Mouse (Mus musculus) heart, postnatal 4 days (tissue): ENCODE results near the gene Rpp14. TPM values are rescaled to one million over a fixed set of nuclear protein-coding genes. Genes with fewer than 3 reads are reported as not detected.
"Not testable (repeated sequence)": the region's sequence is repeated elsewhere in the genome, so short reads cannot be mapped to it uniquely, and the experiment has no call there.

Experiments
- DNase-seq: peaks from one replicate; pipeline ENCODE4 v3.0.0; 2021
- total RNA-seq, 2 experiments: library from RNA; stranded (reverse); gene quantifications; 2 replicates each; pipeline ENCODE4 v1.2.3; 2021

Gene Rpp14
- total RNA-seq, 2 experiments from 2014 or later: 21.9 to 22.3 TPM

DNA sequence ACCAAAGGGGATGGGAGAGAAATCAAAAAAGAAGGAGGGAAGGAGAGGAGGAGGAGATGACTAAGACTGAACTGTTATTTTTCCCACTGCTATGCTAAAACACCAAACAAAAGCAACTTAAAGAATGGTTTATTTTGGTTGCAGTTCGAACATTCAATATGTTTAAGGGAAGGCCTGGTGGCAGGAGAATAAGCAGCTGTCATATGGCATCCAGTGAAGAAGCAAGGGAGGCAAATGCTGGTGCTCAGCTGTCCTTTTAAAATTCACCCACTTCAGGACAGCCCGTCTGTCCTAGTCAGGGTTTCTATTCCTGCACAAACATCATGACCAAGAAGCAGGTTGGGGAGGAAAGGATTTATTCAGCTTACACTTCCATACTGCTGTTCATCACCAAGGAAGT, 37.2 kb downstream of the Rpp14 start:
- no peak for DNase-seq

DNA sequence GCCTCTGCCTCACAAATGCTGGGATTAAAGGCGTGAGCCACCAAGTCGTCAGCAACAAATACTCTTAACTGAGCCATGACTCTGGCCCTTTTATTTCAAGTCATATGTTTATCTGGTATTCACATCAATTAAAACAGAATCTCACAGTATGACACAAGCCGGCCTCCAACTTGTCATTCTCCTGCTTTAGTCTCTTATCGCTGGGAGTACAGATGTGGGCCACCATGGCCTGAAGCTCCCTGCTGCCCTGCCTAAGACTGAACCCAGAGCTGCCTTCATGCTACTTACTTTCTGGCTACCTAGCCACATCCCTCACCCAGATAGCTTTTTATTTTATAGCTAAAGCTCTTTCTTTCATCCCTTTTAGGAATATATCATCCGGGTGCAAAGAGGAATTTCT, 39.3 kb downstream of the Rpp14 start:
- no peak for DNase-seq

DNA sequence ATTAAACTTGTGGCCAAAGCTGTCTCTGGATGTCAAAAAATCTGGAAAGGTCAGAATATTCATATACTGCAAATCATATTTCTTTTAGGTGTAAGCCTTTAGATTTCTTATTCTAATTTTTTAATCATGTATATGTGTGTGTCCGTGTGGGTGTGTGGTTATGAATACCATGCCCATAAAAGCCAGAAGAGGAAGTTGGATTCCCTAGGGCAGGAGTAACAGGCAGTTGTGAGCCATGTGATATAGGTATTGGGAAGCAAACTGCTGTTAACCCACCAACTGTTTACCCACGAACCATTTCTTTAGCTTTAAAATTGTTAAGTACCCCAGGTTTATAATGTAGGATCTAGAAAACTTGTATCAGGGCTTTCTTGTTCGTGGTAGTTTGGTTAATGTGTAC, 39.7 kb downstream of the Rpp14 start:
- DNase-seq: no peak

DNA sequence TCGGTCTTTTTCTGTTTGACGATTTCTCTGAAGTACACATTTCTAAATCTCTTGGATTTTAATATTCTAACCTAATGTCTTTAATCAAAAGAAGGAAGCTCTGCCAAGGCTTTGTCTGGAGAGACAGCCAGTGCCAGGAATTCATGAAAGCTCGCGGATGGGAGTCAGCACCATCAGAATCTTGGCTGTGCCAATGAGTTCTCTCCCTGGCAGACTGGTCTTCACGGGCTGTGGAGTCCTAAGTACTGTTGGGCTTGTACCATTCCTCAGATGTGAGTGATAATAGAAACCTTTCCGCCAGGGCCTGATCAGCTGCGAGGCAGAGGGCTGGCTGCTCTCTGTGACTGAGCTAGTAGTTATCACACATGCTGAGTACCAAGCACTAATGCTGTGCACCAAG, 43.0 kb downstream of the Rpp14 start:
- no peak for DNase-seq

DNA sequence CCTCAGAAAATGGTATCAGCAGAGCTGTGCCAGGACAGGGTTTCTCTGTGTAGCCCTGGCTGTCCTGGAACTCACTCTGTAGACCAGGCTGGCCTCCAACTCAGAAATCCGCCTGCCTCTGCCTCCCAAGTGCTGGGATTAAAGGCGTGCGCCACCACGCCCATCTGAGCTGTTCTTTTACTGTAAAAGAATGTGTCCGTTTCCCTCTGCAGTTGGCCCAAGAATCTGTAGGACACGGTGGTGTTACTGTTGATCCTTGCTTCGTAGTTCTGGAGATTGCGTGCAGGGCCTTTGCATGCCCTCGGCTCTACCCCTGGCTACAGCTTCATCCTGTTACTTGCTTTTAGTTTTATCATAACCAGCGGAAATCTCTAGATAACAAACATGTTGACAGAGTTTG, 43.4 kb downstream of the Rpp14 start:
- DNase-seq: not testable (repeated sequence)

DNA sequence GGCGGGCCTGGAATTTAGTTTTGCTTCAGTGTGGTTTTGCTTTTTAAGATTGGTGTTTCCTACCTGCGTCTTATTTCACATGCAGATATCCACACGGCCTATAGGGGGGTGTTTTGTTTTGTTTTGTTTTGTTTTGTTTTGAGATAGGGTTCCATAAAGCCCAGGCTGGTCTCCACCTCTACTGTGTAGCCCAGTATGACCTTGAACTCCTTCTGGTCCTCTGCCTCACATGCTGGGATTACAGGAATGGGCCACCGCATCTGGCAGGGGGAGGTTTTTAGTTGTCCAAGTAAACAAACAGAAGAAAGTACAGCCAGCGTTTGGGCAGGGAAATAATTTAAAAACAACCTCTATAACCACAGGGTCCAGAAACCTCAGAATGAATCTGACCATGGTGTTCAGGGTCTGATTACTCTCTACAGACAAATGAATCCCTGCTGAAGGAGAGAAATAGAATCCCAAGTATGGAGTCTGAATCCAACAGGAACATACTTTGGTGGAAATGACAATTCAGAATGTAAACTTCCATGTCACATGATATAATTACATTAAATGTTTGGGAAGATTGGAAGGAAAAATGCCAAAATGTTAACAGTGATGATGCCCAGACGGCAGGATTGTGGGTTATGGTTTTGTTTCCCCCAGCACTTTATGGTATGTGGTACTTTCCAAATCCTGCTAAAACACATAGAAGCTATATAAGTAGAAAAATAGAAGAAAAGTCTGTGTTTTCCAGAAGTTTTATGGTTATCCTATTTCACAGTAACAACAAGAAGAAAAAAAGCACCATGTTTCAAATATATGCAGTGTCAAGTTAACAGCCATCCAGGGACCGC, 44.1 kb downstream of the Rpp14 start:
- no peak for DNase-seq

DNA sequence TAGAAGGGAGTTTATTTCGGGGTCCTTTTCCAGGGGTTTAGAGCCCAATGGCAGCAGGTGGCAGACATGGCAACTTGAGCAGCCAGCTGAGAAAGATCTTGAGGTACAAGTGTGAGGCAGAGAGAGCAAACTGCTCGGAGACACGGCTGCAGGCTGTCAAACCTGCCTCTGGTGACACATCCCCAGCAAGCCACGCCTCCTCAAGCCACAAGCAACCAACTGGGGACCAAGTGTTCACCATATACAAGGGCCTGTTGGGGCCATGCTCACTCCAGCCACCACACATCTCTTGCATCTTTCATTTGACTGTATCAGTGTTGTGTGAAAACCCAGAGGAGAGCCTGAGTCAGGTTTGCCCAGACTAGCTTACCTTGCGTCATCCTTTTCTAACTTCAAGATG, 47.8 kb downstream of the Rpp14 start:
- no peak for DNase-seq

DNA sequence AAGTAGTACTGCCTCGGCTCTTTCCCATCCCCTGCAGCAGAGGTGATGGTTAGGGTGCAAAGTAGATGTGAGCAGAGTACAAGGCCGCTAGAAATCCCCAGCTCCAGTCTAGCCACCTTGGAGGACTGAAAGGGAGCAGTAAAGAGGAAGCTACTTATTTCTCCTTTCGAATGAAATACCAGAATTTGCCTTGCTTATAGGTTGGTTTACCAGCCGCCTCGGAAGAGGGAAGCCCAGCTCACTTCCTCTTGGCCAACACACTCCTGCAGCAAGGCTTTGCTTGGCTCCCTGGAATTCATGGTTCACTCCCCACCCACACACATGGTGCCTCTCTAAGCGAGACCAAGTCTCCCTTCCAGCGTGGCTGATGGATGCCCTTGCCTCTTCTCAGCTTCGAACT, 52.6 kb downstream of the Rpp14 start:
- DNase-seq: no peak

DNA sequence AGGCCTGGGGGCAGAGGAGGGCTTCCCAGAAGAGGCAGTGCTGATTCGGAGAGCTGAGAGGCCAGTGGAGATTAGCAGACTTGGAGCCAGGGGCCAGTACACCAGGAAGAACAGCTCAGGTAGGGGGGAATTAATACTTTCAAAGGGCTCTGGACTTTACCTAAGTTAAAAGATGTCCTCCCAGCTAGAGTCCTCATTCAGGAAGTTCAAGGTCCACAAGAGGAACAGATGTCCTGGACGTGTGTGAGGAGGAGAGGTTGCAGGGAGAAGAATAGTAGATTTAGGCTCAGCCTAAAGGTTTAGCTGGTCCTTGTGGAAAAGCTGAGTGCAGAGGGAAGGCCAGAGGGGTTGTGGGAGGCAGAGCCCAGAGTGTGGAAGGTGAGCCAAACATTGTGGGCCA, 54.1 kb downstream of the Rpp14 start:
- no peak for DNase-seq

DNA sequence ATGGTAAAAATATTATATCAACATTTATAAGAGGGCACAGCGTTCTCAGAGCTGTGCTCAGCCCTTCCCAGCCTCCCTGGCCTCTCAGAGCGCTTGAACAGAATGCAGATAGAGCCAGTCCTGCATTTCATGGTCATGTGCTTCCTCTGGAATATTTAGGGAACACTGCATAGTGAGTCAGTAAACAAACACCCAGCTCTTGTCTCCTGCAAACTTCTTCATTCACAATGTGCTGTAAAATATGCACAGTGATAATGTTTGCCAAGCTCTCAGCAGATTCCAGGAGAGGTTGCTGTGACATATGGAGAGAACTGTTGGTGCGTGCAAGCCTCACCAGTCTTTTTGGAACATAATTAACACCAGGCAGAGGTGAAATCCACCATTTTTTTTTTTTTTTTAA, 55.0 kb downstream of the Rpp14 start:
- peak; percentile 27 for DNase-seq

DNA sequence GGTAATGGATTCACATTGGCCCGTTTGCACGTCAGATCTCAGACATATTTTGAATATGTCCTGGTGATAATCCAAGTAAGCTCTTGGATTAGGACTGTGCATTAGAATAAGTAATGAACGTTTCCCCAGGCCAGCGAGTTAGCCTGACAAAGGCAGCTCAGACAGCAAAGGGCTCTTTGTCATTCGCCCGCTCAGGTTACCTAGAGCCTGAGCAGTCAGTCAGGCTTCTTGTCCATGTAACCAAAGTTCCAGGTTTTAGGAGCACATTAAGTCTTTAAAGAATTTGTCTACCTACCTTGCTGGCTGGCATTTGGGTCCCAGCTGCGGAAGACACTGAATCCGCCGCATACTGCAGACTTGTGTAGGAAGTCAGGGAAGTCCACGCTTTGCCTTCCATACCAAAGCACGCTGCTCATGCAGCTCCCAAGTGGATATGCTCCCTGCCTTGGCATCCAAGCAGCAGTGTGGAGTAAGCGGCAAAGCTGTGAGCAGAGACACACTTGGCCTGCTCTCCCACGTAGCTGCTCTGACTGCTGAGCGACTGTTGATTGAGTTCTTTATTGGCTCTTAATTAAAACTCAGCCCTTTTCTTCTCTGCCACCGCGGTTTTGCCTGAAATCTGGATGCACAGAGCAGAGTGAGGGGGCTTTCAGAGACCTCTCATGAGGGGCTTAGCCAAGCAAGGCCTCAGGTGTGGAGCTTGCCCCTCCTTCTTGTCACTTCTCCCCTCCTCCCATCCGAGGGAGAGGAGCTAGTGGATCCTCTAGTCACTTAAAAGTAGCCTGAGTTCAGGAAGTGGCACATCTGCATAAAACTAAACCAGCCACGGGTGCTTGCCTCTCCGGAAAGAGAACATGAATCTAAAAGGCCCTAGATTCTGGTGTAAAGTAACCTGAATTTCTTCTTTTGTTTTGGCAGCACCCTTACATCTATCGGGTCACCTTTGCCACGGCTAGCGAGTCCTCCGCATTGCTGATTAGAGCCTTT, 59.9 kb downstream of the Rpp14 start:
- no peak for DNase-seq

DNA sequence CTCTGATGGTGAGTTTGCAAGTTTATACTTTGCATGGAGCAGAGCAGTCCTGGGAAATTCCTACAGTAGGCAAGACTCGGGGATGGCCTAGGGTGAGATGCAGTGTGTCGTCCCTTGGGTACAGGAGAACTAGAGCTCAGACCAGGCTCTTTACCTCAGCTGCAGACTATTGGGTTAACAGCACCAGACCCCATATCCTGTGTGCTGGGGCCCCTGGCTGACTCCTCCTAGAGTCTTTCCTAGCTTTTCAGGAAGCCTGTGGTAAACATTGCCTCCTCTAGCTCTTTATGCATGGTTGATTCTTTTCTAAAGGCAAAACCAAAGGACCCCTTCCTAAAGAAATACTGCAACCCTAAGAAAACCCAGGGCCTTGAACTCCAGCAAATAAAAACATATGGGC, 61.0 kb downstream of the Rpp14 start:
- no peak for DNase-seq

Other genes with a start within 250 kb of the Rpp14 start
- not detected for gene Gm45521, start 123.1 kb upstream of the Rpp14 start, total RNA-seq
- gene Dnase1l3, start 85.8 kb upstream of the Rpp14 start, total RNA-seq: not detected
- gene Abhd6, start 77.5 kb upstream of the Rpp14 start, total RNA-seq: 1 to 10 TPM; 5.1 to 5.8 TPM
- 10 to 100 TPM; 20.9 to 21.0 TPM for gene Pxk, start 17.8 kb downstream of the Rpp14 start, total RNA-seq
- 100 to 1,000 TPM; 617 to 634 TPM for gene Pdhb, start 92.7 kb downstream of the Rpp14 start, total RNA-seq
- 10 to 100 TPM; 13.2 to 14.1 TPM for gene Kctd6, start 133.8 kb downstream of the Rpp14 start, total RNA-seq
- not detected for gene Acox2, start 179.0 kb downstream of the Rpp14 start, total RNA-seq
- gene Fam107a, start 237.7 kb downstream of the Rpp14 start, total RNA-seq: 1 to 10 TPM; 1.7 to 2.1 TPM